Mouse (Mus musculus) forebrain, embryonic 10.5 days (tissue): ENCODE data around the gene Sgcd. TPM values are rescaled to one million over a fixed set of nuclear protein-coding genes. Genes with fewer than 3 reads are reported as not detected.

Experiments used
- DNase-seq: peaks from one replicate; pipeline ENCODE4 v3.0.0-alpha.2; 2017; ENCODE audit warnings: low spot score; ENCODE audit errors: extremely low spot score
- H3K27ac ChIP-seq: fragments of 300-500 bp; sonication (generic); 2 replicates; pipeline ENCODE4 v1.5.1; 2016; ENCODE audit warnings: mild to moderate bottlenecking
- H3K27me3 ChIP-seq: fragments of 300-500 bp; sonication (generic); 2 replicates; pipeline ENCODE4 v1.6.1; 2016; ENCODE audit warnings: mild to moderate bottlenecking; ENCODE audit not compliant: poor library complexity, severe bottlenecking
- H3K36me3 ChIP-seq: fragments of 300-500 bp; sonication (generic); replicated peaks from 2 replicates; pipeline ENCODE4 v1.6.1; 2016; ENCODE audit warnings: mild to moderate bottlenecking, moderate library complexity
- H3K4me1 ChIP-seq: fragments of 300-500 bp; sonication (generic); 2 replicates; pipeline ENCODE4 v1.6.1; 2016
- H3K4me3 ChIP-seq: fragments of 300-500 bp; sonication (generic); 2 replicates; pipeline ENCODE4 v1.5.1; 2016; ENCODE audit warnings: mild to moderate bottlenecking, moderate library complexity
- H3K9me3 ChIP-seq: fragments of 300-500 bp; sonication (generic); 2 replicates; pipeline ENCODE4 v1.6.1; 2016; ENCODE audit warnings: mild to moderate bottlenecking, moderate library complexity
- WGBS: fragments of 180-500 bp; shearing (Covaris S2); methylation state at CpG from one replicate; pipeline ENCODE4 v1.1.7; 2016; 5-methylcytosine and 5-hydroxymethylcytosine counted together
- polyA plus RNA-seq: library from polyadenylated mRNA; unstranded; fragments of >200 nt; fragmentation: Nextera tagmentation; extraction: Ambion mirVana; gene quantifications from 2 replicates; pipeline ENCODE4 v1.2.1, GENCODE M21; 2016

Gene Sgcd
- polyA plus RNA-seq, 1 experiment from 2014 or later, result 2.0 TPM

GRCm38 (mm10) chr11:46904281-46904680, 1084.5 kb downstream of the Sgcd start:
- 89% methylated on average over 1 of the region's 1 CpGs for WGBS
- no peaks in the 10 kb centered on the region for H3K36me3 ChIP-seq

GRCm38 (mm10) chr11:46889093-46889492, 1099.7 kb downstream of the Sgcd start:
- no peaks in the 10 kb centered on the region for H3K9me3 ChIP-seq
- no peaks in the 10 kb centered on the region for H3K4me1 ChIP-seq
- WGBS, result 91% methylated on average over 3 of the region's 3 CpGs
- no peak overlapping the region for H3K4me3 ChIP-seq
- H3K27me3 ChIP-seq, result no peaks in the 10 kb centered on the region
- H3K36me3 ChIP-seq, result no peaks in the 10 kb centered on the region
- DNase-seq, result no peak
- H3K27ac ChIP-seq, result no peak overlapping the region

More at GRCm38 (mm10) chr11:46904281-46904680, 1084.5 kb downstream of the Sgcd start:
- Histone ChIP-seq H3K4me1 (no peaks in the 10 kb centered on the region), H3K27ac (no peak overlapping the region), H3K27me3 (no peaks in the 10 kb centered on the region), H3K9me3 (no peaks in the 10 kb centered on the region), H3K4me3 (no peak overlapping the region)
- no peak for DNase-seq

- H3K4me1 ChIP-seq, result no peaks in the 10 kb centered on the region
- H3K27ac ChIP-seq, result no peak overlapping the region
- H3K36me3 ChIP-seq, result no peaks in the 10 kb centered on the region
- WGBS, result 81% methylated on average over 2 of the region's 2 CpGs
- no peak overlapping the region for H3K4me3 ChIP-seq
- H3K27me3 ChIP-seq, result no peaks in the 10 kb centered on the region
- no peaks in the 10 kb centered on the region for H3K9me3 ChIP-seq
- DNase-seq, result no peak
Measured at GRCm38 (mm10) chr11:46882456-46882855, 1106.3 kb downstream of the Sgcd start.

- H3K4me1 ChIP-seq, result no peaks in the 10 kb centered on the region
- H3K27ac ChIP-seq, result no peak overlapping the region
- WGBS, result 81% methylated on average over 1 of the region's 1 CpGs
- H3K9me3 ChIP-seq, result no peaks in the 10 kb centered on the region
- H3K36me3 ChIP-seq, result no peaks in the 10 kb centered on the region
- H3K4me3 ChIP-seq, result no peak overlapping the region
- no peak for DNase-seq
- H3K27me3 ChIP-seq, result no peaks in the 10 kb centered on the region
Measured at GRCm38 (mm10) chr11:46875774-46876173, 1113.0 kb downstream of the Sgcd start.

- Histone ChIP-seq H3K4me1 (0 out of 2 replicates have a peak, but pooled peaks cover 4% of the 10 kb centered on the region), H3K4me3 (no peak overlapping the region), H3K9me3 (no peaks in the 10 kb centered on the region), H3K36me3 (no peaks in the 10 kb centered on the region), H3K27me3 (no peaks in the 10 kb centered on the region), H3K27ac (no peak overlapping the region)
- no peak for DNase-seq
- WGBS, result 88% methylated on average over 7 of the region's 7 CpGs
Measured at GRCm38 (mm10) chr11:46868594-46868993, 1120.2 kb downstream of the Sgcd start.

GRCm38 (mm10) chr11:46864809-46865208, 1124.0 kb downstream of the Sgcd start:
- no peaks in the 10 kb centered on the region for H3K36me3 ChIP-seq
- H3K9me3 ChIP-seq, result no peaks in the 10 kb centered on the region
- WGBS, result 84% methylated on average over 1 of the region's 1 CpGs

GRCm38 (mm10) chr11:46848221-46848971, 1140.4 kb downstream of the Sgcd start:
- H3K27me3 ChIP-seq, result no peaks in the 10 kb centered on the region
- no peak overlapping the region for H3K4me3 ChIP-seq
- WGBS, result 43% methylated on average over 8 of the region's 8 CpGs
- DNase-seq, result no peak
- no peaks in the 10 kb centered on the region for H3K9me3 ChIP-seq
- peaks cover 24% of the 10 kb centered on the region for H3K4me1 ChIP-seq
- H3K27ac ChIP-seq, result no peak overlapping the region
- H3K36me3 ChIP-seq, result no peaks in the 10 kb centered on the region

More at GRCm38 (mm10) chr11:46864809-46865208, 1124.0 kb downstream of the Sgcd start:
- Histone ChIP-seq H3K27me3 (no peaks in the 10 kb centered on the region), H3K27ac (no peak overlapping the region), H3K4me1 (0 out of 2 replicates have a peak, but pooled peaks cover 6% of the 10 kb centered on the region), H3K4me3 (no peak overlapping the region)
- no peak for DNase-seq

GRCm38 (mm10) chr11:46847827-46848220, 1140.9 kb downstream of the Sgcd start:
- H3K36me3 ChIP-seq, result no peaks in the 10 kb centered on the region
- no peak overlapping the region for H3K27ac ChIP-seq
- peaks cover 24% of the 10 kb centered on the region for H3K4me1 ChIP-seq
- H3K27me3 ChIP-seq, result no peaks in the 10 kb centered on the region
- H3K9me3 ChIP-seq, result no peaks in the 10 kb centered on the region
- DNase-seq, result no peak
- H3K4me3 ChIP-seq, result no peak overlapping the region
- 48% methylated on average over 3 of the region's 3 CpGs for WGBS

- Histone ChIP-seq H3K36me3 (no peaks in the 10 kb centered on the region), H3K27me3 (no peaks in the 10 kb centered on the region), H3K27ac (no peak overlapping the region), H3K9me3 (no peaks in the 10 kb centered on the region), H3K4me1 (peaks cover 24% of the 10 kb centered on the region), H3K4me3 (no peak overlapping the region)
- 45% methylated on average over 1 of the region's 1 CpGs for WGBS
- no peak for DNase-seq
Measured at GRCm38 (mm10) chr11:46846661-46847060, 1142.1 kb downstream of the Sgcd start.
